Mouse (Mus musculus) heart, postnatal 0 days (tissue): ENCODE results near the gene Gpr68.

Experiments
- CTCF ChIP-seq: IDR thresholded peaks from 2 replicates; pipeline ENCODE4 v1.5.1; 2016; ENCODE audit warnings: antibody characterized with exemption, control low read depth, low read depth
- EP300 ChIP-seq: IDR thresholded peaks from 2 replicates; pipeline ENCODE4 v1.6.1; 2016; ENCODE audit warnings: antibody characterized with exemption, low read depth

DNA sequence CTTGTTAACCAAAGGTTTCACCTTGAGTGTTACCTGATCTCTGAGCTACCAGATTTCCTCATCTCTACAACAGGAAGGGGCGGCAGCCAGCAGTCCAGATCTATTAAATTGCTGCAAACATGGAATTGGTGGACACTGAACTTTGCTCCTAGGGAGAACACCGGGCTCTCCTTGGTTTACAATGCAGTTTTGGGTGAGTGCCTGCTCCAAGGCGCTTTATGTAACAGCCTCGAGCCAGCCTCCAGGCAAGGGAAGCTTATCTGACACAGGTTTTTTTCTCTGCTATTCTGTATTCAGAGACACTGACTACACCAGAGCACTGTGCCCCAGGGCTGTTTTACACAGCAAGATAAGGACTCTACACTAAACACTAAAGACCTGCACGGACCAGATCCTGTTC, 26.8 kb upstream of the Gpr68 start:
- no peak for TF ChIP-seq CTCF
- TF ChIP-seq EP300 = no peak
